Mouse (Mus musculus) stomach, postnatal 0 days (tissue): ENCODE results near the gene Zfp950.

Source experiments
- CTCF ChIP-seq: IDR thresholded peaks from 2 replicates; pipeline ENCODE4 v1.5.1; 2016; ENCODE audit warnings: antibody characterized with exemption, low read depth, mild to moderate bottlenecking, moderate library complexity
- EP300 ChIP-seq: optimal IDR thresholded peaks from 2 replicates; pipeline ENCODE3; 2016; ENCODE audit warnings: antibody characterized with exemption

GRCm38 (mm10) chr19:61131096-61131495, 9.5 kb downstream of the Zfp950 start:
- no peak for TF ChIP-seq EP300
- no peak for TF ChIP-seq CTCF
